Mouse (Mus musculus): ENCODE results near the gene Casp3. TPM values are rescaled to one million over a fixed set of nuclear protein-coding genes. Genes with fewer than 3 reads are reported as not detected.
A peak's percentile ranks its signal among the peaks of the same experiment; 100 is the strongest.

Gene Casp3
- total RNA-seq, 2 experiments from 2014 or later: 5.5 to 9.8 TPM

DNA sequence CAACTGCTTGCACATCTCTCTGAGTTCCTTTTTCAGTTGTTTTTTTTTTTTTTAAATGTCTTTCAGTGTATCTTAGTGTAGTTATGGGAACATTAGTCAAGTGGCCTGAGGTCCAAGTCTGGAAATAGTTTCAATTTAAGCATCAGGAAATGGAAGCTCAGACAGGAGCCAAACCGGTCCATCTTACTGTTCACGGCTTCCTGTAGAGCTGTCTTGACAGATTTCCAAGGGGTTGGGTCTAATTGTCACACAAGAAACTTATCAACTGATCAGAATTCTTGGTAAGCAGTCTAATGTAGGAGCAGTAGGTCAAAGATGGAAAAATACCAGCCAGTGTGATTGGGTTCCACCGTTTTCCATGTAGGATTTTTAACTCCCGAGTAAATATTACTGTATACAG is 31.3 kb downstream of the Casp3 start:
- DNase-seq: no peak
- intact Hi-C loops (cut with DNase I; ENCODE audit: low total_unique reads): no loop called here

DNA sequence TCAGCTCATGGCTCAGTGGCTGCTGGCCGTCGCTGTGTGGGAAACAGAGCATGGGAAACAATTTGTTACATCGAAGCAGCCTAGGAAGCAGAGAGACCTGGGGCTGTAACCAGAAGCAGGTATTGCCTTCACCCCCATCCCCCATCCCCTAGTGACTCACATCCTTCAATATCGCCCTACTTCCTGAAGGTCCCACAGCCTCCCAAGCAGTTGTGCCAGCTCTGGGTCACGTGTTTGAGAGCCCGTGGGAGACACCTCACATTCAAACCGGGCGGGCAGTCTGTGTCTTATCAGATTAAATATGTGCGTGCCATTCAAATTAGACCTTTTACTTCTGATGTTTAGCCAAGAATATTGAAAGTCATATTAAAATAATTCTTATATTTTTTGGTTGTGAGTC is 34.8 kb downstream of the Casp3 start:
- DNase-seq: no peak
- intact Hi-C loops (cut with DNase I; ENCODE audit: low total_unique reads): no loop called here

DNA sequence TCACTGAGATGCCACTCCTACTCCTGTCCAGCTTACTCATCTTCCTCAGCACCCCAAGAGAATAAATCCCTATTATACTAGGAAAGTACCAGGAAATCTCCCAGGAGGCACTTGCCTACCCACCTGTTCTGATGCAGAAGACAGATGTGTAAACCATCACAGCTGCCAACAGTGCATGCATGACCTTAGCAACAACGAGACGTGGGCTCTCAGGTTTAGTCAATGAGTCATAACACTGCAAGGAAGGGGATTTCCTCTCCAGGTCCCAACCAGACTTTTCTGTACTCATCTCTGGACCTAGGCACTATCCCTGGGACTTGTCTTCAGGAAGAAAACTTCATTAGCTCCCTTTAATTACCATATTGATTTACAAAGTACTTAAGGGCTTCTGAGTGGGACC is 38.8 kb downstream of the Casp3 start:
- DNase-seq: no peak
- intact Hi-C loops (cut with DNase I; ENCODE audit: low total_unique reads): no loop called here

DNA sequence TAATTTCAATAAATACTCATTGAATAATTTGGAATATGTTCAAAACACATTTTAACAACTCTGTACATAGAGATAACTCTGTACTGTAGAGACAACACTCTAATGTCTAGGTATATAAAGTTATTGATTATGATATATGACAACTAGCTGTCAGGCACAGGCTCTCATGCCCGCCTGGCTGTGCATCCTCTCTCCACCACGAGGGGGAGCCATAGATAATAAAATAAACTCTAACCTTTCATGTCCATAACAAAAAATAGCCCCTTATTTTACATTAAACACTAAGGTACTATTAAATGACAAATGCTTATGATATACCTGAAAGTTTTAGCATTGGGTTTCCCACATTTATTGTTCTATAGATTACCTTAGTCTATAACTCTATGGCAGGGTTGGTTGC is 54.4 kb downstream of the Casp3 start:
- intact Hi-C loops (cut with DNase I; ENCODE audit: low total_unique reads): no loop called here
- DNase-seq: peak; percentile 46

DNA sequence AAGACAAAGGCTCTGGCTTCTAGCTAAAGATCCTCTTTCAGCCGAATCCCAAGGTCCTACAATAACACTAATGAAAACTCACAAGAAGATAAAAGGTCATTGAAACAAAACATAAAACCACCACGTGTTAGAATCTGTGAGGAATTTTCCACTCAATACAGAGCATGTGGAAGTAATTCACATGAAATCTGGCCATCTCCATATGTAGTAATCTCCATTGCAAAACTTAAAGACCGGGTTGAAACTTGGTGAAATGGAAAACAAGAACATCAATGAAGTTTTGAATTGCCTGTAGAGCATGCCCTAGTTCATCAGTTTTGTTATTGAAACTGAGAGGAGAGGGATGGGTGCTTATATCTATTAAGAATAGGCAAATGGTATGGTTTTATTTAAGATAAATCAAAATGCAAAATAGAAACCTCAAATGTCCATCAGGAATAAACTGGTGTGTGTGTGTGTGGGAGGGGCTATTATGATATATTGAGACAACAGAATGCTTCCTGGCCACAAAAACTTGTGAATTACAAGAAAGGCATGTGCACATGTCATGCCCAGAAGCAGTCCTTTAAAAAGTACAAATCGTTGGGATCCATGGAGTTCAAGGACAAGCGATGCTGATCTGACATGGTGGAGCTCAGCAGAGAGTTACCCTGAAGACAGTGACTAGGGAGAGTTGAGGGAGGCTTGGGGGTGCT is 63.7 kb downstream of the Casp3 start:
- intact Hi-C loops (cut with DNase I; ENCODE audit: low total_unique reads): no loop called here

DNA sequence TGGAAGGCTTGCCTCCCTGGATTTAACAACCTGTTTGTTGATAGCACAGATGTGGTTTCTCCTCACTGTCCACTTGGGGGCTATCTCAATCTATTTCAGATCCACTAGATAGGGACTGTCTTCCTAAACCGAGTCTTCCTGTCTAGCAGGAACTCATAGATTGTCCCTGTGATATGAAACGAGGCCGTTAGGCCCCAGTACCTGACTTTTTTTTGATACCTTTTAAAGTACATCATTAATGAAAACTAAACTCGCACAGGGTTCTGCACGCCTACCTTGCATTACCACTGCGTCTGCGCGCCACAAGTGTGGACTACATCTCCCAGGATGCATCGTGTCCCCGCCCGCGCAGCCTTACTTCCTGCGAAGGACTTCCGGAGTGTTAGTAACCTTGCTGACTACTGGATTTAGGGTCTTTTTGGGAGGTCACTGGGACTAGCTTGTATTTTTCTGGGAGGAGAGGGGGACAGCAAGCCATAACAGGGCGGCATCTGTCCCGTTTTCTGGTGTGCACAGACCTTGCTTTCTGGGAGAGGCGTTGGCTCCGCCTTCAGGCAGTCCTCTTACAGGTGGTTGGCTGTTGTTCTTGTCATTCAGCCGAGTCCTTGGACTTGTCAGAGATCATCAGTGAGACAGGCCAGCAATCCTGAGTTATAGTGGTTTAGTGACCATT is 69.7 kb downstream of the Casp3 start:
- DNase-seq: peak; percentile 91
- intact Hi-C loops (cut with DNase I; ENCODE audit: low total_unique reads): no loop called here

More for the DNA sequence above, 63.7 kb downstream of the Casp3 start:
- DNase-seq: no peak

Other genes with a start within 250 kb of the Casp3 start
- gene Acsl1, start 146.3 kb upstream of the Casp3 start, total RNA-seq (2021): 100 to 1,000 TPM; 239 to 291 TPM
- gene Cenpu, start 65.3 kb upstream of the Casp3 start, total RNA-seq (2021): 1 to 10 TPM in 1 of 2 experiments, under 1 TPM in 1; 0.55 to 1.1 TPM
- 1 to 10 TPM; 2.7 to 2.8 TPM for gene Primpol, start 79 bp upstream of the Casp3 start, total RNA-seq (2021)
- 10 to 100 TPM; 25.4 to 26.2 TPM for gene Irf2, start 122.4 kb downstream of the Casp3 start, total RNA-seq (2021)